Mouse (Mus musculus) kidney, embryonic 15.5 days (tissue): Measurements from ENCODE around the gene Slc43a2. TPM values are rescaled to one million over a fixed set of nuclear protein-coding genes. Genes with fewer than 3 reads are reported as not detected.

Source experiments
- ATAC-seq: fragments of 200-750 bp; cut with Nextera tagmentation; replicated peaks from 2 replicates; pipeline ENCODE4 v1.8.0; 2017; ENCODE audit warnings: moderate TSS enrichment; ENCODE audit not compliant: low FRiP score
- H3K27ac ChIP-seq: fragments of 300-500 bp; sonication (generic); 2 replicates; pipeline ENCODE4 v1.5.1; 2015; ENCODE audit warnings: mild to moderate bottlenecking, inconsistent platforms
- H3K27me3 ChIP-seq: fragments of 300-500 bp; sonication (generic); 2 replicates; pipeline ENCODE4 v1.6.1; 2015; ENCODE audit warnings: inconsistent platforms
- H3K36me3 ChIP-seq: fragments of 300-500 bp; sonication (generic); 2 replicates; pipeline ENCODE4 v1.6.1; 2015; ENCODE audit warnings: inconsistent platforms
- H3K4me1 ChIP-seq: fragments of 300-500 bp; sonication (generic); 2 replicates; pipeline ENCODE4 v1.6.1; 2015; ENCODE audit warnings: inconsistent platforms
- H3K4me2 ChIP-seq: fragments of 300-500 bp; sonication (generic); 2 replicates; pipeline ENCODE4 v1.6.1; 2015; ENCODE audit warnings: moderate library complexity, mild to moderate bottlenecking, inconsistent platforms
- H3K4me3 ChIP-seq: fragments of 300-500 bp; sonication (generic); replicated peaks from 2 replicates; pipeline ENCODE4 v1.5.1; 2015; ENCODE audit warnings: mild to moderate bottlenecking, inconsistent platforms
- H3K9ac ChIP-seq: fragments of 300-500 bp; sonication (generic); 2 replicates; pipeline ENCODE4 v1.6.1; 2015; ENCODE audit warnings: mild to moderate bottlenecking, inconsistent platforms
- H3K9me3 ChIP-seq: fragments of 300-500 bp; sonication (generic); replicated peaks from 2 replicates; pipeline ENCODE4 v1.6.1; 2016; ENCODE audit warnings: inconsistent platforms
- WGBS: fragments of 180-500 bp; shearing (Covaris S2); methylation state at CpG from one replicate; pipeline ENCODE4 v1.1.7; 2015; ENCODE audit warnings: mixed read lengths; 5-methylcytosine and 5-hydroxymethylcytosine counted together
- polyA plus RNA-seq: library from polyadenylated mRNA; unstranded; fragments of >200 nt; fragmentation: Nextera tagmentation; extraction: Ambion mirVana; gene quantifications from 2 replicates; pipeline ENCODE4 v1.2.1, GENCODE M21; 2015

Slc43a2 gene
- polyA plus RNA-seq, 1 experiment from 2014 or later: 7.5 TPM

DNA sequence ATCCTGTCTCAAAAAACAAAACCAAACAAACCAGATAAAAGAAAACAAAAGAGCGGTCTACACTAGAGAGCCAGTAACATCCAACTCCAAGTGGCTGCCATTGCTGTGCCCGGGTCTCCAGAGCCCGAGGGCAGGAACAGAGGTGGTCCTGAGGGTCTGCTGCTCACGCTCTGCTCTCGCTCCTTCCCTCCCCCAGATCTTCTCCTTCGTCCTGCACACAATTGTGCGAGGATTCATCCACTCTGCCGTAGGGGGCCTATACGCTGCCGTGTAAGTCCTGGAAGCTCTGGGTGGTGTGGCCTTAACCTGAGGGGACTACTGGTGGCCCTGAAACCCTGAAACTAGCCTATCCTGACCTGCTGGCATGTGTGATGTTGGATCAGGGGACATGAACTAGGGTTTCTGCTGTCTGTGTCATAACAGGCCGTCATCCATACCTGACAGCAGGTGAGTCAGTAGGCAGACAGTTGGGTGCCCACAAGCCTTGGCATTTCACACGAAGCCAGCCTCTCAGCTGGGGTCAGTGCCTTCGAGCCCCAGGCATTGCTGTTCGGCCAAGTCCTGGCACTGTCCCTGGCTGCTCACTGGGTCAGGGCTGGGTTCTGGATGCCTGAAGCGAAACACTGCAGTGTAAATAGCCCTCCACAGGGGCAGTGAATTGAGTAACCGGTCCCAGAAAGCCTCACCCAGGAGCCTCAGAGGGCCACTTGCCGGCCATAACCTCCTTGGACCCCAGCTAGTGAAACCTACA lies 39.1 kb downstream of the Slc43a2 start:
- peaks cover 39% of the 10 kb centered on the region for H3K4me1 ChIP-seq
- ATAC-seq: no peak
- H3K4me2 ChIP-seq: no peak overlapping the region
- H3K36me3 ChIP-seq: 0 out of 2 replicates have a peak, but pooled peaks cover 6% of the 10 kb centered on the region
- no peaks in the 10 kb centered on the region for H3K27me3 ChIP-seq
- no peaks in the 10 kb centered on the region; the same call in 1 of the 2 replicates for H3K9me3 ChIP-seq
- H3K4me3 ChIP-seq: no peak overlapping the region
- no peak overlapping the region for H3K9ac ChIP-seq
- no peak overlapping the region for H3K27ac ChIP-seq
- WGBS: 92% methylated on average over 17 of the region's 17 CpGs

DNA sequence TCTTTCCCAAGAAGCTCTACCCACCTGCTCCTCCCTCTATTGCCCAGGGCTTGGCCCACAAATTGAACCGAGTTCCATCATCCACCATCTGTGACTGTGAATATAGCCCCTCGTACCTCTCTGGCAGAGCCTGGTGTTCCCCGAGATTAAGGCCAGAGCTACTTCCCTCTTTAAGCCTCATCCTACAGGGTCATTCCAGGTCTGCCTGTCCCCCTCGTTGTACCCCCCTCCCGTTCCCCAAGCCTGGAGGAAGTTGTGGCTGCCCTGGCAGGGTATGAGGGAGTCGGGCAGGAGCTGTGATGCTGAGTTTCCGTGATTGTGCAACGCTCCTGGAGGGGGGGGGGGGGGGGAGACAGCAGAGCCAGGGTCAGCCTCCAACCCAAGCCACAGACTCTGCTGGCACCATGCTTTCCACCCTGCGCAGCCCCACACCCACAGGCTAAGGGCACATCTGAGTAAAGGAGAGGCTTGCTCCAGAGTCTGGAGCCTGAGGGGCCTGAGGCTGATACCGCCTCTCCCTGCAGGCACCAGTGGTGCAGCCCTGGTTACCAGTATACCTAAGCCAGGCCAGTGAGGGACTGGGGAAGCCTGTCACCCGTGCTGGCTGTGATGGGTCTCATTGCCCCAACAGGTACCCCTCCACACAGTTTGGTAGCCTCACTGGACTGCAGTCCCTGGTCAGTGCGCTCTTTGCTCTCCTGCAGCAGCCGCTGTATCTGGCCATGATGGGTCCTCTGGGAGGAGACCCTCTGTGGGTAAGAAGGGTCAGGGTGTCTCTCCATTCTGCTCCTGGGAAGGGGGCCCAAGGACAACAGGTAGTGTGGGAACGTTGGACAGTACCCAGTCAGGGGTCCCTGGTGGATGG lies 39.9 kb downstream of the Slc43a2 start:
- Histone ChIP-seq H3K4me1 (peaks cover 33% of the 10 kb centered on the region), H3K4me2 (no peak overlapping the region), H3K9ac (no peak overlapping the region), H3K27ac (no peak overlapping the region), H3K27me3 (no peaks in the 10 kb centered on the region), H3K9me3 (no peaks in the 10 kb centered on the region; the same call in 1 of the 2 replicates), H3K4me3 (no peak overlapping the region), H3K36me3 (0 out of 2 replicates have a peak, but pooled peaks cover 6% of the 10 kb centered on the region)
- ATAC-seq: no peak
- WGBS: 68% methylated on average over 14 of the region's 14 CpGs

DNA sequence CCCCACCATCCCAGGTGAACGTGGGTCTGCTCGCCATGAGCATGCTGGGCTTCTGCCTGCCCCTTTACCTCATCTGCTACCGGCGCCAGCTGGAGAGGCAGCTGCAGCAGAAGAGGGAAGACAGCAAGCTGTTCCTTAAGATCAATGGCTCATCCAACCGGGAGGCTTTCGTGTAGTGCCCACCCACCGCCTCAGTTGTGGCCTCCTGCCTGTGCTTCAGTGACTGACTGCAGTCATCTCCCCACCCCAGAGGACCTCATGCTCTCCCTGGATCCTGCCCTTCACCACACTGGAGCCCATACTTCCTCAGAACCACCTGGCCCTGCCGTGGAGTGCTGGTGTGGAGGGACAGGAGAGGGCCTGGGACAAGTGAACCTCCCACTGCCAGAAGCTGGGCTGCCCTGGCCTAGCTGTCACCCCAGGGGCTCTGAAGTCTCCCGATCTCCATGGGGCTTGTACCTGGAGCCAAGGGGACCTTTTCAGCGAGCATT lies 40.9 kb downstream of the Slc43a2 start:
- Histone ChIP-seq H3K36me3 (0 out of 2 replicates have a peak, but pooled peaks cover 6% of the 10 kb centered on the region), H3K27me3 (no peaks in the 10 kb centered on the region), H3K4me2 (peak overlapping the region; percentile 27; the same call in 1 of the 2 replicates), H3K27ac (peak overlapping the region; percentile 66; the same call in 1 of the 2 replicates), H3K9ac (peak overlapping the region; percentile 24; the same call in 1 of the 2 replicates), H3K9me3 (no peaks in the 10 kb centered on the region; the same call in 1 of the 2 replicates), H3K4me3 (no peak overlapping the region), H3K4me1 (peaks cover 23% of the 10 kb centered on the region)
- no peak for ATAC-seq
- WGBS: 12% methylated on average over 10 of the region's 10 CpGs

DNA sequence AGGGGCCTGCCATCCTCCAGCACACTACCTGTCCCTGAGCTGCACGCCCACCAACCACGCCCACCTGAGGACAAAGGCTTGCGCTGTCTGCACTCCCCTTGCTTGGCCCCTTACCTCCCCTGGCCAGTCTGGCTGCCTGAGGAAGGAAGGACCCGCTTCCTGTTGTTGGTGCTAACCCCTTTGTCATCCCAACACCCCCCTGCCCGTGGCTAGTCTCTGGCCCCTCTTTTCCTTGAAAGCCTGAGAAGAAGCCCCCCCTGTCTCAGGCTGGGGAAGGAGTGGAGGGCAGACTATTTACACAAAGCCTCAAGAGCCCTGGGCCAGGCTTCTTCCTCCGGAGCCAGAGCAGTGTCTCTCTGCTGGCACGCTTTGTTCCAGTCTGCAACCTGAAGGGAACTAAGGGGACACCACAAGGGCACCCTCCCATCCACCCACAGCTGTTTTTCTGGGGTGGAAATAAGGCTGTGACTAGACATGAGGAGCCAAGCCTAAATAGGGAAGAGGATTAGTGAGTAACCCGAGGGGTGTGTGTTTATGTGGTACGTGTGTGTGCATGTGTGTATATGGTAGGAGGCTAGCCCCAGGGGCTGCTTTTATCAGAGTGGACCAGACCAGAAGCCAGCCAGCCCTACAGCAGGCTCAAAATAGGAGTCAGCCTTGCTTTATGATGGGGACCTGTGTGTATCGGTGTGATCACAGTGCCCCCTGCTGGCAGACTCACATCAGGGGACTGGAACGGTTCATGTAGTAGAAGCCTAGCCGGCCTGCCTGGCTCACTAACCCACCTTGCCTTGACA lies 41.6 kb downstream of the Slc43a2 start:
- Histone ChIP-seq H3K9me3 (no peaks in the 10 kb centered on the region; the same call in 1 of the 2 replicates), H3K36me3 (0 out of 2 replicates have a peak, but pooled peaks cover 6% of the 10 kb centered on the region), H3K4me2 (peak overlapping the region; percentile 27; the same call in 1 of the 2 replicates), H3K4me3 (no peak overlapping the region), H3K27me3 (no peaks in the 10 kb centered on the region), H3K4me1 (peaks cover 16% of the 10 kb centered on the region), H3K9ac (peak overlapping the region; percentile 24), H3K27ac (peak overlapping the region; percentile 66)
- ATAC-seq: peak; percentile 91
- 3% methylated on average over 12 of the region's 12 CpGs for WGBS

DNA sequence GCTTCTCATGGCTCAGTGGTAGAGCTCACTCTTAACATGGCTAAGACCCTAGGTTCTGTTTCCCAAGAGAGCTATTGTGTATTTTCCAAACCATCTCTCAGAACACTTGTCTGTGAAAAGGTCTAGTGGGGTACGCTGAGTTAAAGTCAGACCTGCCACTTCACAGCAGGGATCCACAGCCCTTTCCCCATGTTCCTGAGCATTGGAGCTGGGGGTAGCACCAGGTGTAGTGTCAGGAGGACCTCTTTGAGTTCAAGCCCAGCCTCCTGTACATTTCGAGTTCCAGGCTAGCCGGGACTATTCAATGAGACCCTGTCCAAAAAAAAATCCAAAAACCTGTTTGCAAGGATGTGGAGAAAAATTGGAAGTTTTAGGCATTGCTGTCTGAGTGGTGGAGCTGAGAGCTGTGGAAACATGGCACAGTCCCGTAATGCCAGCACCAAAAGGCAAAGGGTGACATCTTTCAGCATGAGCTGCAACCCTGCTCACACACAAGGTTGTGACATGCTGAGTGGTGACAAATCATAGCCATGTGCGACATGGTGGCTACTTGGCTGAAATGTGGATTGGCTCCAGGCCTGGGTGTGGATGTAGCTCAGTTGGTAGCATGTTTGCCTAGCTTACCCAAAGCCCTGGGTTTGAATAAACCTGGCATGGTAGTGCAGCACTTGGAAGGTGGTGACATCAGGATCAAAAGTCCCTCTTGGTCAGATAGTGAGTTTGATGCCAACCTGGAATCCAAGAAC lies 43.1 kb downstream of the Slc43a2 start:
- Histone ChIP-seq H3K36me3 (no peaks in the 10 kb centered on the region), H3K4me1 (peaks cover 13% of the 10 kb centered on the region), H3K4me3 (no peak overlapping the region), H3K9ac (no peak overlapping the region), H3K27me3 (no peaks in the 10 kb centered on the region), H3K4me2 (no peak overlapping the region), H3K9me3 (no peaks in the 10 kb centered on the region; the same call in 1 of the 2 replicates), H3K27ac (no peak overlapping the region)
- no peak for ATAC-seq
- 84% methylated on average over 5 of the region's 5 CpGs for WGBS

DNA sequence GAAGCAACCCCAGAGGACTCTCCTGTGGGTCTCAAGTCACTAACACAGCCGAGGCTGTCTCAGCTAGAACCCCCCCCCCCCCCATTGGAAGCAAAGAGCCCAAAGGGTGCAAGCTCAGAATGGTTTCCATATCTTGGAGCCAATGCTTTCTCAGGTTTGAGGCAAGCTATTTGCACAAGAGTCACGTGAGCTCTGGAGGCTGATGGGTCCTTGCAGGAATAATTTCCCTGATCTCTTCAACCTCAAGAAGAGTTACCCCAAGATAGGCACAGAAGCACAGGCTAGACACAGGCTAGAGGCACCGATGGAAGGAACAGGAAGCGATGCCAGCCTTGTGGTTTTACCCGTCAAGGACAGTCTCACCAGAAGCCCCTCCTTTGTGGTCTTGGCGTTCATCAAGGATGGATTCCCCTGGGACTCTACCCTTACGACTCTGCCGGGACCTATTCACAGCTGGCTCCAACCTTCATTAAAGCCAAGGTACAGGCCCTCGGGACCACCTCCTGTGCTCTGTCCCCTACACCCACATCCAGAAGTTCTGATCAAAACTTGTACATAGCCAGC lies 44.1 kb downstream of the Slc43a2 start:
- Histone ChIP-seq H3K9ac (no peak overlapping the region), H3K4me1 (peaks cover 13% of the 10 kb centered on the region), H3K4me2 (no peak overlapping the region), H3K4me3 (no peak overlapping the region), H3K27me3 (no peaks in the 10 kb centered on the region), H3K9me3 (no peaks in the 10 kb centered on the region), H3K27ac (no peak overlapping the region), H3K36me3 (no peaks in the 10 kb centered on the region)
- no peak for ATAC-seq
- 78% methylated on average over 9 of the region's 9 CpGs for WGBS

DNA sequence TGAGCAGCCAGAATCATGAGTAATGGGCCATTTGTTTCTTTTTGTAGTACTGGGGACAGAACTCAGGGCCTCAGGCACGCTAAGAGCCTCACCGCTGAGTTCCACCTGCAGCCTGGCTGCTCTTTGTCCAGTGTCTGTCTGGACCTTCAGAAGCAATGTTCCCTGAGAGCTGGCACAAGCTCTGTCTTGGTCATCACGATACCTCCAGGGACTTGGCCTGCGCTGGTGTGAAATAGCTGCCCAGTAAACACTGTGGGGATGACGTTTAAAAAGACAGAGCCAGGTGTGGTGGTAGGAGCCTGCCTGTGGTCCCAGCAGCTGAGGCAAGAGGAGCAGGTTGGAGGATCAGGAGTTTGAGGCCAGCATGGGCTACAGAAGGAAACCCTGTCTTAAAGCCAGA lies 47.1 kb downstream of the Slc43a2 start:
- H3K27ac ChIP-seq: no peak overlapping the region
- no peak for ATAC-seq
- no peak overlapping the region for H3K4me2 ChIP-seq
- no peak overlapping the region for H3K9ac ChIP-seq
- 77% methylated on average over 5 of the region's 5 CpGs for WGBS
- H3K4me3 ChIP-seq: no peak overlapping the region
- no peaks in the 10 kb centered on the region for H3K27me3 ChIP-seq
- no peaks in the 10 kb centered on the region for H3K36me3 ChIP-seq
- no peaks in the 10 kb centered on the region for H3K4me1 ChIP-seq
- H3K9me3 ChIP-seq: no peaks in the 10 kb centered on the region

DNA sequence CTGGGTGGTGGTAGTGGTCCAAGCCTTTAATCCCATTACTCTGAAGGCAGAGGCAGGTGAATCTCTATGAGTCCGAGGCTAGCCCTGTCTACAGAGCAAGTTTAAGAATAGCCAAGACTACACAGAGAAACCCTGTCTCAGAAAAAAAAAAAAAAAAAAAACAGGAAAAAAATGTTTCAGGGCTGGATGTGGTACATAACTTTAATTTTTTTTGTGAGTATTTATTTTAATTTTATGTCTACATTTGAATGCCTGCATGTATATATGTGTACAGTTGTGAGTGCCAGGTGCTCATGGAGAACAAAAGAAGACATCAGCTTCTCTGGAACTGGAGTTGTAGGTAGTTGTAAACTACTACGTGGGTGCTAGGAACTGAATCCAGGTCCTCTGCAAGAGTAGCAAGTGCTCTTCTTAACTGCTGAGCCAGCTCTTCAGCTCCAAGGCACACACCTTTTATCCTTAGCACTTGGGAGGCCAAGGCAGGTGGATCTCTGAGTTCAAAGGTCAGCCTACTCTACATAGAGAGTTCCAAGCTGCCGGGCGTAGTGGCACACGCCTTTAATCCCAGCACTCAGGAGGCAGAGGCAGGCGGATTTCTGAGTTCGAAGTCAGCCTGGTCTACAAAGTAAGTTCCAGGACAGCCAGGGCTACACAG lies 50.1 kb downstream of the Slc43a2 start:
- no peak overlapping the region for H3K27ac ChIP-seq
- no peaks in the 10 kb centered on the region for H3K9me3 ChIP-seq
- WGBS: 94% methylated on average over 7 of the region's 7 CpGs
- no peak overlapping the region for H3K4me3 ChIP-seq
- no peak overlapping the region for H3K9ac ChIP-seq
- ATAC-seq: no peak
- H3K4me2 ChIP-seq: no peak overlapping the region
- peaks cover 6% of the 10 kb centered on the region; the same call in 1 of the 2 replicates for H3K4me1 ChIP-seq
- no peaks in the 10 kb centered on the region for H3K27me3 ChIP-seq
- H3K36me3 ChIP-seq: no peaks in the 10 kb centered on the region

DNA sequence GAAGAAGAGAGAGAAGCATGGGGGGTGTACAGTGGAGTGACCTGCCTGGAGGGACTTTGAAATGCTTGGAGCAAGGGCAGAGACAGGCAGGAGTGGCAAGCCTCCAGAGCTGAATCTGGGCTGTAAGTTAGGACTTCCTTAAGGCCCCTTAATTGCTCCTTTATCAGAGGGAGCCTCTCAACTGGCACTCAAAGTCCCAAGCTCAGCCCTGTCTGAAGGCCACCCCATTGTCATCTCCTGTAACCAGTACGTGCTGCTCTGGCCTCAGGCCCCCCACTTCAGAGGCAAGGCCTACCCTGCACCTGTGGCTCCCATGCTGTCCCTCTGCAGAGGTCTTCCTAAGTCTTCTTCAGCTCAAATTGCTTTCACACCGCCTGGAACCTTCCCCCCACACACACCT lies 52.0 kb downstream of the Slc43a2 start:
- WGBS: 72% methylated on average over 2 of the region's 2 CpGs
- Histone ChIP-seq H3K4me1 (peaks cover 12% of the 10 kb centered on the region), H3K27me3 (no peaks in the 10 kb centered on the region), H3K36me3 (no peaks in the 10 kb centered on the region), H3K4me3 (no peak overlapping the region), H3K27ac (no peak overlapping the region), H3K9me3 (no peaks in the 10 kb centered on the region), H3K9ac (no peak overlapping the region), H3K4me2 (no peak overlapping the region)
- no peak for ATAC-seq

DNA sequence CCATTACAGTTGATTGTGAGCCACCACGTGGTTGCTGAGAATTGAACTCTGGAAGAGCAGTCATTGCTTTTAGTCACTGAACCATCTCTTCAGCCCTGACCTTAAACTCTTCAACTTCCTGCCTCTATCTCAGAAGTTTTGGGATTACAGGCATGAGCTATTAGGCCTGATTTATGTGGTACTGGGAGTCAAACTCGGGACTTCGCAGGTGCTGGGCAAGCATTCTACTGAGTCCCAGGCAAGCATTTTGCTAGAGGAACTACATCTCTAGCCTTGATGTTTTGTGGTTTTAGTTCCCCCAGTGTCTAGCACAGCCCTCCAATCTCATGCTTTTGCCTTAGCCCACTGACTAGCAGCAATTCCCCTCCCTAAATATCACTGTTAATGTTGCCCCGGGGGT lies 53.6 kb downstream of the Slc43a2 start:
- no peak for ATAC-seq
- Histone ChIP-seq H3K27ac (peak overlapping the region; percentile 25; the same call in 1 of the 2 replicates), H3K9ac (no peak overlapping the region), H3K27me3 (no peaks in the 10 kb centered on the region), H3K4me3 (no peak overlapping the region), H3K36me3 (no peaks in the 10 kb centered on the region), H3K9me3 (no peaks in the 10 kb centered on the region), H3K4me1 (peaks cover 27% of the 10 kb centered on the region), H3K4me2 (no peak overlapping the region)
- 22% methylated on average over 4 of the region's 4 CpGs for WGBS
